14 mouse cellular contexts compared by ENCODE assay signal in genomic region chr1:39251679-39252078, GRCm38 (mm10). TPM values are rescaled to one million over a fixed set of nuclear protein-coding genes. Genes with fewer than 3 reads are reported as not detected.
DNase-seq lines count a peak whose midpoint lies in the region; ATAC-seq lines count a peak whose summit lies in the region.
"Had no signal": no experiment of that assay in that cellular context is flagged by ENCODE, and none has a peak within 500 bp of the region (broad histone marks: within the 10 kb centered on the region; RNA-seq: fewer than 3 reads in every experiment).

No protein-coding gene starts in this region.

- ATAC-seq in frontal cortex, adult (ENCODE audit: low TSS enrichment): peak; percentile 69
- ATAC-seq in neural tube, embryonic 14.5 days (ENCODE audit: low read depth): peak; percentile 65; the same call in 1 of the 2 replicates
- ATAC-seq: liver, postnatal 0 days had no signal

- H3K27ac ChIP-seq in neural tube, embryonic 14.5 days (ENCODE audit: low read depth, low read length): no peak overlapping the region
- H3K27ac ChIP-seq: heart, embryonic 10.5 days; stomach, embryonic 15.5 days had no signal

- no peaks in the 10 kb centered on the region for H3K9me3 ChIP-seq in neural tube, embryonic 14.5 days (ENCODE audit: control insufficient read depth, low read length)
- H3K9me3 ChIP-seq: heart, embryonic 10.5 days; stomach, embryonic 15.5 days had no signal

- no peak for DNase-seq in frontal cortex, postnatal 25 days (ENCODE audit: low spot score in 2 of 2)
- peak; percentile 42 for DNase-seq in brain, embryonic 18.5 days (ENCODE audit: low read depth, low spot score)
- DNase-seq in layer of hippocampus, adult 9-10 months (ENCODE audit: low spot score): peak; percentile 51
- no peak for DNase-seq in kidney, adult 9 months
- no peak for DNase-seq in kidney, adult 11 months
- DNase-seq in B cell, adult 2 months: no peak
- DNase-seq: adrenal gland, postnatal 10 days; cerebellum, adult 9-10 months; liver, postnatal 0 days had no signal

- WGBS in neural tube, embryonic 14.5 days: 30% methylated on average over 7 of the region's 7 CpGs

- H3K4me2 ChIP-seq in neural tube, embryonic 14.5 days (ENCODE audit: low read depth, low read length): no peak overlapping the region
- H3K4me2 ChIP-seq: stomach, embryonic 15.5 days had no signal

- H3K4me3 ChIP-seq in neural tube, embryonic 14.5 days (ENCODE audit: low read depth, low read length): no peak overlapping the region
- H3K4me3 ChIP-seq: heart, embryonic 10.5 days; stomach, embryonic 15.5 days had no signal

- H3K36me3 ChIP-seq in neural tube, embryonic 14.5 days (ENCODE audit: control insufficient read depth, insufficient read depth, low read length): no peaks in the 10 kb centered on the region
- H3K36me3 ChIP-seq: heart, embryonic 10.5 days; stomach, embryonic 15.5 days had no signal

- no peaks in the 10 kb centered on the region for H3K27me3 ChIP-seq in neural tube, embryonic 14.5 days (ENCODE audit: control insufficient read depth, insufficient read depth, low read length)
- H3K27me3 ChIP-seq: stomach, embryonic 15.5 days had no signal

- H3K9ac ChIP-seq in neural tube, embryonic 14.5 days (replicated peaks; ENCODE audit: low read depth, low read length): no peak overlapping the region
- H3K9ac ChIP-seq: liver, postnatal 0 days; stomach, embryonic 15.5 days had no signal

- 0 out of 2 replicates have a peak, but pooled peaks cover 2% of the 10 kb centered on the region for H3K4me1 ChIP-seq in neural tube, embryonic 14.5 days (ENCODE audit: control insufficient read depth, insufficient read depth, low read length)
- H3K4me1 ChIP-seq: heart, embryonic 10.5 days; stomach, embryonic 15.5 days had no signal

RNA-seq across cellular contexts. Expression of gene Npas2, which starts 58.1 kb away (rescaled TPM):
- polyA plus RNA-seq in neural tube, embryonic 14.5 days (2014; fragmentation: Nextera tagmentation; extraction: Ambion mirVana): 1.0 and 1.8 TPM in 2 replicates
- polyA plus RNA-seq: C2C12 had no signal

Comparison
In these comparisons a context has a peak if more than half of its experiments do, and no peak if none do; other contexts are left out.
1. DNase-seq: peak in brain, embryonic 18.5 days (single experiment) and layer of hippocampus, adult 9-10 months (single experiment); none in frontal cortex, postnatal 25 days (0 of 2), kidney, adult 9 months (single experiment), kidney, adult 11 months (single experiment) and B cell, adult 2 months (0 of 2).